Mouse (Mus musculus) CH12F3 (cell line): ENCODE measurements at regions not wholly inside any gene's neighbourhood (a gene's known extent, or its start where the extent isn't known, plus 50 kb on each side); places are given as distances from the start of the nearest gene placed in this dataset.

ENCODE experiments used
- in situ Hi-C: fragments of 300-500 bp; cut with MboI; formaldehyde crosslinking; loops from 2 replicates; pipeline ENCODE4 v1.14.3; 2020; ENCODE audit warnings: low sequenced_read_pairs

- in situ Hi-C loops, result no loop called here
These were observed 111.1 kb downstream of the Dyrk2 start for GRCm38 (mm10) chr10:118758825-118759471.

DNA sequence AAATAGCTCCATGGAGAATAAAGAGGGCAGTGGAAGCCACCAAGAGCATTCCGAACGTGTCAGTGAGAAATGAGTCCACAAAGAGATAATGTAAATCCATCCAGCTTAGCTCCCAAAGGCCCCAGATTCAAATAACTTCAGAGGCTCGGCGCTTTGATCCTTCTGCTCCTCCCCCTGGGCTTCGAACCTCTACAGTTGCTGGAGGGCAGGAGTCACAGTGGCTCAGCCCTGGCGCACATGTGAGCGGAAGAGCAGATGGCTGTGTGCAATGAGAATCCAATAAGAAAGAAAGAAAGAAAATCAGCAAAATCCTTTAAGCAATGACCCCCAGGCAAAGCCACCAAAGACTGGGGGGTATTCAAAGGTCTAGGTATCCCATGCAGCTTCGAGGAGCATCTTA is 109.6 kb downstream of the Dyrk2 start:
- in situ Hi-C loops, result no loop called here

DNA sequence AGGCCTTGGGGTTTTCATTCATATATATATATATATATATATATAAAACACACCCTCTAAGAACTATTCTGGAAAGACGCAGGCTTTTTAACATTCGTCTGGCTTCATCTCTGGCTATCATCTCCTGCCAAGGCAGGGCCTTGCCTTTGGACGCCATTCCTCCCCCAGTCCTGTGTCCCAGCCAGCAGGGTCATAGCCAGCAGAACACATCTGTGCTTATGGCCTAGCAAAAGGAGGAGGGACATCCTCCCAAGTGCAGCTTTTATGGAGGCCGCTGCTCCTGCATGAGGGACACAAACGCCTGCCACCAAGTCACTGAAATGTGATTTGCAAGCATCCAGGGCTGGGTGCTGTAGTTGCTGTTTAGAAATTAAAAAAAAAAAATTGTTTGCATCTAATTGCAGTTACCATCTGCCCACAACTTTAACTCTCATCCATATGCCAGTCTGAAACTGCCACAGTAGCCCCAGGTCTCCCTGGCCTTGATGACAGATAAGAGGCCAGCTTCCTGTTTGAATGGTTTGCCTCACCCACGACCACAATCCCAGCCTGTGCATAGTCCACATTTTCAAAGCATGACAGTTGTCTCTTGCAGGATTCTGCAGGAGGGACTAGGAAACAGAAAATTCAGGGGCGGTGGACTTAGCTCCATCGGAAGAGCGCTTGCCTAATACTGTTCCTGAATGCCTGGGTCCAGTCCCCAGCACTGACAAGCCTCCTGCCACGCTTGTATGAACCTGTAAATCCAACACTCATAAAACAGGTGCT is 108.7 kb downstream of the Dyrk2 start:
- in situ Hi-C loops, result no loop called here

GRCm38 (mm10) chr10:118765051-118765450 is 105.0 kb downstream of the Dyrk2 start:
- in situ Hi-C loops, result no loop called here

DNA sequence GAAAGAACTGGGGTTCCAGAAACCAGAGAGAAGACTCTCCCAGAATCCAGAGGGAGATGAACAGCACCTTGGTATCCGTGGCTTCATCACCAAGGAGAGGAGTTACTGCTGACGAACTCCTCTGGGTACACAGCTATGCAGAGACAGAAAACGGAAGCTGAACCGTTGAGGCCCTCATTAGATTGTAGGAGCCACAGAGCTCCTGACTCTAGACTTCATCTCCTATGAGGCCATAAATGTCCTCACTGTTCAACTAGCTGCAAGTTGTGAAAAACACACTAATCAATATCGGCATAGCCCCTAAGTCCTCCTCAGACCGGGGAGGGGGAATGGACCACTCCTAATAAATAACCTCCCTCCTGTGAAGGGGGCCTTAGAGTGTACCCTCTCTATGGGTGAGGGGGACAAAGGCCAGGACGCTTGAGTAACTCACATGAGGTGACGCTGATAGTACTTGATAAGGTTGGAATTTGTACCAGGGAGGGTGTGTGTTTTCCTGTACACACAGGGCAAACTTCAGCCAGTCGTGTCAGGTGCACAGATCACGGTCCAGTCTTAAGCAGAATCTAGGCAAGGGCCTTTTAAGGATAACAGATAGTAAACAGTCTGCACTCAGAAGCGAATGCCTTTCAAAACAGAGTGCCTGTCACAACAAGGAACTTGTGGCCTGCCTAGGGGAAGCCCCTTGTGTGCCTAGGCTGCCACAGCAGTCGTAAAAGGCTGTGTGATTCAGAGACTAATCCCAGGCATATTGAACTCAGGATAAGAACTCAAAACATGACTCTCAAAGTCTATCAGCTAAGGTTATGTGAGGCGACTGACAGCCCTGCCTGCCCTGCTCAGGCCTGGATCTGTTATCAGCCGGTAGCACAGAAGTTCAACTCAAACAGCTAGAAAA is 104.2 kb downstream of the Dyrk2 start:
- in situ Hi-C loops, result no loop called here

DNA sequence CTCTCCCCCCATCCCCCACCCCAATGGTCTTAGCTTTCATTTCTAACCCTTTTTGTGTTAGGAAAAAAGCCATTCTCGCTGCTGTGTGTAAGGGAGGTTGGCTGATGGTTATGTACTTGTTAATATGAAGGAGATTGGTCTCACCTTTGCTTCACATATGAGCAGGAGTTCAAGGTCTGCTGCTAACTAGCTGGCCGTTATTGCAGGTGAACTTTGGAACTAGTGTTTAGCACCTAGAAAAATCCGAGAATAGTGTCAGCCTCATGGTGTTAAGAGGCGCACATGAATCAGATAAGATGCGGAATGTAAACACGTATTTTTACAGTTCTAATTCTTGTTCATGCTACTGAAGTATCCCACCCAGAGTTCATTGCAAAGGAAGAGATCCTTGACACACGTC is 103.2 kb downstream of the Dyrk2 start:
- in situ Hi-C loops, result no loop called here

GRCm38 (mm10) chr10:118769751-118770150 is 100.3 kb downstream of the Dyrk2 start:
- in situ Hi-C loops, result no loop called here

DNA sequence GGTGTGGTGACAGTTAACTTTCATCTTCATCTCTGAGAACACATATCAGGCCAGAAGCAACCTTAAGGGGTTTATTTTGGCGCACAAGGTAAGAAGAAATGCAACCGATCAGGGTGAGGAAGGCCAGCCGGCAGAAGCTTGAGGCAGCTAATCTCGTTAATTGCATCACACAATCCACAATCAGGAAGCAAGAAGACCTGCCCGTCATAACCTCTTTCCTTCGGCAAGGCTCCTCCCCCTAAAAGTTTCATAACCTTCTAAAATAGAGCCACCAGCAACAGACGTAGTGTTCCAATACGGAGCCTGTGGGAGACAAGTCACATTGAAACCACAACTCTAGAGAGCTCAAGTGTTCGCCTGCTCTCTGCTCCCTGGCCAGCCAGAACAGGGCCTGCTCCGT is 91.4 kb downstream of the Dyrk2 start:
- in situ Hi-C loops, result no loop called here

GRCm38 (mm10) chr10:118780831-118781569 is 89.0 kb downstream of the Dyrk2 start:
- in situ Hi-C loops, result no loop called here

GRCm38 (mm10) chr10:118781811-118782232 is 88.2 kb downstream of the Dyrk2 start:
- in situ Hi-C loops, result no loop called here

GRCm38 (mm10) chr10:118782646-118783045 is 87.4 kb downstream of the Dyrk2 start:
- in situ Hi-C loops, result no loop called here

DNA sequence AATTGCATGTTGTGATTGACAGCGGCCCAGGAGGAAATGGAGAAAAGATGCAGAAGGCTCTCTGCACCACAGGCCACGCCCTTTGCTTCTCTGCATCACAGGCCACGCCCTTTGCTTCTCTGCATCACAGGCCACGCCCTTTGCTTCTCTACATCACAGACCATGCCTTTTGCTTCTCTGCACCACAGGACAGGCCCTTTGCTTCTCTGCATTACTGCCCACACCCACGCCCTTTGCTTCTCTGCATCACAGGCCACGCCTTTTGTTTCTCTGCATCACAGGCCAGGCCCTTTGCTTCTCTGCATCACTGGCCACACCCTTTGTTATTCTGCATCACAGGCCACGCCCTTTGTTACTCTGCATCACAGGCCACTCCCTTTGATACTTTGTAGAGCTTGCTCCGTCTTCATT is 82.7 kb downstream of the Dyrk2 start:
- in situ Hi-C loops, result no loop called here

DNA sequence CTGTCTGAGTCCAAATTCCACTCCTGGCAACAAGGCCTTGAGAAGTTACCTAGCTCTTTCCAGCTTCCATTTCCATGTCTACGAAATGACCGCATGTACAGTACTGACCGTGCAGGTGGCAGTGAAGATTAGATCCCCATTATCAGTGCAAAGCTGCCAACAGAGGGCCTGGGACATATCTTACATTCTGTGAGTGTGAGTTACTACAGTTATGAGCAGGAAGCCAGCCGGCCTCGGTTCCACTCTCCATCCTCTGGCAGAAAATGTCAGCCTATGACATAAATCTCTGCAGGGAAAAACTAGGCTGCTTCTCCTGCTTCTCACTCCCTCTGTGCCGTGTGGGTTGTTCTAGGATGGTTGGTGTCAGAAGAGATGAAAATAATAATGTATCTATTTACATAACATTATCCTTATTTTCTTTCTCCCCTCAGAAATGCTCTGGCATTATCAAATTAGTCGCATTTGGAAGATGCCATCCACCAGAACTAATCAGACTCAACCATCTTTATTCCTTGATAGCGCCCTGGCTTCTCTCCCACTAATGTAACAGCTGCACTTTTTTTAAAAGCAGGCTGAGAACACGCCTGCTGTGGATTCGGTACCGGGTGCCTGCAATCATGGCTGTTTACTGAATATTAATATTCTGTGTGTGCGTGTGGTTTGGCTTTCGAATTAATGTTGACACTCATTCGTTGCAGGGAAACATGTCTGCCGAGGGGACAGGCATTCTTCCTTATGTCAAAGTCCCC is 77.5 kb downstream of the Dyrk2 start:
- in situ Hi-C loops, result no loop called here

- in situ Hi-C loops, result no loop called here
These were observed 76.2 kb downstream of the Dyrk2 start for GRCm38 (mm10) chr10:118793794-118794193.

DNA sequence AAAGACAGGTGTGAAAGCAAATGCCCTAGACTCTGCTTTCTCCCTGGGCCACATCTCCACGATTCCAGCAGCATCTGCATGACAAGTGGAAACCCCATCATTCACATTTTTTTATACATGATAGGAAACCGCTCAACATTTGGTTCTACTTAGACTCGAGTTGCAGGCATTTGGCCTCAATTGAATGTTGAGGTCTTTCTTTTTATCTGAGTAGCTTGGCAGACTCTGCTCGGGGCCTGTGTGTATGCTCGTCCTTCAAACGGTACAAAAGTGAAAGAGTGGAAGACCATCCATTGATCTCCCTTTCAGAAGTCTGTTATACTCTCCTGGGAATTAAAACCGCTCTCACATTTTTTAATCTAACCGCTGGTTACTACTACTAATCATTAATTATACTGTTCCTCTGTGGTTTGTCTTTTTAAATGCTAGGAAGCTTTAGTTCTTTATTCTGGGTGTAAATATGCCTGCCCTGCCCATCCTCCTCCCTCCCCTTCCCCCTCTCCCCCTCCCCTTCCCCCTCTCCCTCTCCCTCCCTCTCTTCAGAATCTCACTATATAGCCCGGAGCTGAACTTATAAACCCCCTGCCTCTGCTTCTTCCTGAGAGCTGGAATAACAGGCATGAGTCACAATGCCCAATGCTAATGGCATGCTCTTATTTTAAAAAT is 75.5 kb downstream of the Dyrk2 start:
- in situ Hi-C loops, result no loop called here

- in situ Hi-C loops, result no loop called here
These were observed 75.0 kb downstream of the Dyrk2 start for GRCm38 (mm10) chr10:118795061-118795407.

DNA sequence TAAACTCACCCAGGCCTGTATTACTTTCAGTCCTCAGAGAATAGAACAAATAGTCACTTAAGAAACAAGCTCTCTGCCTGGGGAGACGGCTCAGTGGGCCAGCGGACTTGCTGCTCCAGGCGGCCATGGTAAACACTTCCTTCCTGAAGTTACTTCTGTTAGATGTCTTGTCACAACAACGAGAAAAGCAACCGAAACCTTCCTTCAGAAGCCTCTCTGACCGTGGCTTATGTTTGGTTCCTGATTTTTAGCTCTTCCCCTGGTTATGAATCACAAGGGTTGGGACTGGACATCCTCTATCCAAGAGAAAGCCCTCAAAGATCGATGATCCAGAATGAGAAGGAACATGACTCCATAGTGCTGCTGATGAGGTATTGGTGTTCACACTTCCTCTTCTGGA is 73.5 kb downstream of the Dyrk2 start:
- in situ Hi-C loops, result no loop called here

GRCm38 (mm10) chr10:118797256-118797655 is 72.8 kb downstream of the Dyrk2 start:
- in situ Hi-C loops, result no loop called here

DNA sequence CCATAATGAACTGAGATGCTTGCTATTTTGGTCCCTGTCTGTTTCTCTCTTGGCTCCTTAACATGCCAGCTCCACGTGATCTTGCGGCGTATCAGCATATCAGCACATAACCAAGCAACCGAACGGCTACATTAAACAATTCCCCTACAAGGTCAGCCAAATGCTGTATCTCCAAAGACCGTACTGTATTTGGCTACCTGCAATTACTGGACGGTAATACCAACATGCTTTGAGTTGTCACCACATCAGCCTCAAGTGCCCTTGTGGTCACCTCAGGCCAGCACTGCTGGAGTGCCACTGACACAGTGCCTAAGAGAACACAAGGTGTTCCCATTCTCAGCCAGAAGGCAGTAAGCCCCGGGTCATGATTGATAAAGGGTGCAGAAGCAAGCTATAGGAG is 70.2 kb downstream of the Dyrk2 start:
- in situ Hi-C loops, result no loop called here
